Mouse (Mus musculus) erythroblast, adult 5-6 weeks (primary cell): ENCODE results near the gene Dvl1. TPM values are rescaled to one million over a fixed set of nuclear protein-coding genes. Genes with fewer than 3 reads are reported as not detected.

ENCODE experiments used
- ATAC-seq: replicated peaks from 2 replicates; pipeline ENCODE4 v1.8.0; 2016; ENCODE audit warnings: moderate number of reproducible peaks, mild to moderate bottlenecking, moderate TSS enrichment, inconsistent platforms; ENCODE audit not compliant: poor library complexity, low FRiP score, severe bottlenecking
- total RNA-seq, 2 experiments: library from RNA; stranded (forward) in 1 of 2; stranded (reverse) in 1 of 2; fragments of 150-400 nt in 1 of 2; fragments of 200-764, 138-1000 nt in 1 of 2; gene quantifications; 2 replicates each; pipeline versions ENCODE4 v1.2.3 to v1.2.4; 2015 to 2017; ENCODE audit warnings: low replicate concordance in 2 of 2

Gene Dvl1
- total RNA-seq, 2 experiments from 2014 or later, result 3.7 to 4.8 TPM

DNA sequence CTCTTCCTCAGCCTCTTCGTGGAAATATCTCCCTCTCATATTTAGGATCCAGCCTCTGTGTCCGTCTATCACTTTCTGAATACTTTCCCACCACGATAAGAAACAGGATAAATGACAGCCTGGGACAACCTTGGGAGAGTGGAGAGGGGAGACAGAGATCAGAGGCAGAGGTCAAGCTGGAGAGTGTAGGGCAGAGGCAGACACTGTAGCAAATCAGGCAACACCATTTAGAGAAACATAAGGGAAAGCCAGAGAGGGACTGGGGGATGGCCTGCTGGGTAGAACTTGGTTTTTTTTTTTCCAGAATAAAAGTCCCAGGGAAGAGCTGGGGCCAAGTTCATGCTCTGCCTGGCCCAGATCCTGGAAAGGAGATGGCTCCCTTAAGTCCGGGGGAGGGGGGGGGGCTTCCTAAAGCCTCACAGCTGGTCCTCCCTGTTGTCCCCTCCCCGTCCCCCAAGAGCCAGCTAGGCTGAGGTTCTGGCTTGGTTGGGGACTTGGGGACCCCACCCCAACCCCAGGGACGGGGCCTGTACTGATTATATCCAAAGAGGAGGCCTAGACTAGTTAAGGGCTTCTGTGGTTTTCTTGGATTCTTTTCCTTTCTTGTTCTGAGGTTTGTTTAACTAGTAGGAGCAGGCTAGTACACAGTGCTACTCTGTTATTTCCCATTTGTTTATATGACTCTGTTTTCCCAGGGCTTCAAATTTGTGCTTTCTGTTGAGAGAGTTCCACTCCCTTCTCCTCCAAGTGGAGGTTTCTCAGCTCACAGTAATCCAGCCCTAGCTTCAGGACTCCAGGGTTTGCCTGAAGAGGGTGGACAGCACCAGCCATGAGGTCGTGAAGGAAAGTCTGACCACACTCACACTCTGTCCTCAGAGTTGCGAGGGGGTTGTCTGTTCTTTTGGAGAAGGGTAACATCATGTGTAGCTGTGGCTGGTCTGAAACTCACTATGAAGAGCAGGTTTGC, 8.7 kb upstream of the Dvl1 start:
- no peak for ATAC-seq

- no peak for ATAC-seq
Observed at GRCm38 (mm10) chr4:155839483-155839910, 7.7 kb upstream of the Dvl1 start, which contains the start of gene Mxra8. Gene Mxra8, plus strand, starts transcription at chr4:155839680.

DNA sequence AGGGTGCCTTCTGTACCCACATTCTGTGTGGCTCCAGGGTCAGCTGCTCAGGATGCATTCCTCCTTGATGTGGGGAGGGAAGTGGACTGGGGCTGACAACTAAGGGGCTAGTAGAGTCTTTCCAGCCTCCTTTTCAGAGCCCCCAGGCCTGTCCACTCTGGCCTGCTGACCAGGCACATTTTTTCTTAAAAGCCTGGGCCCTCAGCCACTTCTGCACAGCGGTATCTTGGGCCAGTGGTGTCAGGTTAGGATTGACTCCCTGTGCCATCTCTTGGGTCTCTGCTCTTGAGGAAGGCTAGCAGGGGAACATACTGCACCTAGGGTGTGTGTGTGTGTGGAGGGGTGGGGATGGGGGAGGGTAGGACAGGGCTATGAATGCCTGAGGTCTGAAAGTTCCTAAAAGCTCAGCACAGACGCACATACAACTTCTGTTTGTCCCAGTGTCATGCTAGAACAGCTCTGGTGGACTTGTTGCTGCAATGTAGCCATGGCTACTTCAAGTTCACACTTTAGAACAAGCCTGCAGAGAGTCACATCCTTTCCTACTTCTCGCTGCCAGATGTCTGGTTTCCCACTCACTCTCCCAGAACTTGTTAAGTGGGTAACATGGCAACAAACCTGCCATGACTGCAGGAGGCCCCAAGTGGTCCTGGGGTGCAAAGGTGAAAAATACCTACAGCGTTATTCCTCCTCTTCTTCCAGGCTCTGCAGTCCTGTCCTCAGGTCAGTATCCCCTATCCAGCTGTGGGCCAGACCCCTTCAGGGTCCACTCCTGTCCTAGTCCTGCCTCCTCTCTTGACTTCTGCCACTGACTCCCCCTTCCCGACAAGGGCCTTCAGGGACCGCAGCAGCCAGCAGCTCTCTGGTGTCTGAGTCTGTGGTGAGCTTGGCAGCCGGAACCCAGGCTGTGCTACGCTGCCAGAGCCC, 6.9 kb upstream of the Dvl1 start:
- ATAC-seq, result no peak

- ATAC-seq, result peak; percentile 59; the same call in 1 of the 2 replicates
Observed at GRCm38 (mm10) chr4:155841003-155841454, 6.2 kb upstream of the Dvl1 start.

DNA sequence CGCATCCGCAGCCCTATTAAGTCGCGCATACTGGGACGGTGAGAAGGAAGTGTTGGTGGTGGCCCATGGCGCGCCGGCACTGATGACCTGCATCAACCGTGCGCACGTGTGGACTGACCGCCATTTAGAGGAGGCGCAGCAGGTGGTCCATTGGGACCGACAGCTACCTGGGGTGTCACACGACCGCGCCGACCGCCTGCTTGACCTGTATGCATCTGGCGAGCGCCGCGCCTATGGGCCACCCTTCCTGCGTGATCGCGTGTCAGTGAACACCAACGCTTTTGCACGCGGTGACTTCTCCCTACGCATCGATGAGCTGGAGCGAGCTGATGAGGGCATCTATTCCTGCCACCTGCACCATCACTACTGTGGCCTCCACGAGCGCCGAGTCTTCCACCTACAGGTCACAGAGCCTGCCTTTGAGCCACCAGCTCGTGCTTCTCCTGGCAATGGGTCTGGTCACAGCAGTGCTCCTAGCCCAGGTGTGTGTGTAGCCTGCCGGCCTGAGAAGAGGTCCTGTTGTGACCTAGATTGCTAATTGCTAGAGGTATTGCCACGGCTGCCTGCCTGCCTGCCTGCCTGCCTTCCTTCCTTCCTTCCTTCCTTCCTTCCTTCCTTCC, 5.4 kb upstream of the Dvl1 start:
- 0 out of 2 replicates have a peak, but pooled peaks have one; percentile 9 for ATAC-seq

DNA sequence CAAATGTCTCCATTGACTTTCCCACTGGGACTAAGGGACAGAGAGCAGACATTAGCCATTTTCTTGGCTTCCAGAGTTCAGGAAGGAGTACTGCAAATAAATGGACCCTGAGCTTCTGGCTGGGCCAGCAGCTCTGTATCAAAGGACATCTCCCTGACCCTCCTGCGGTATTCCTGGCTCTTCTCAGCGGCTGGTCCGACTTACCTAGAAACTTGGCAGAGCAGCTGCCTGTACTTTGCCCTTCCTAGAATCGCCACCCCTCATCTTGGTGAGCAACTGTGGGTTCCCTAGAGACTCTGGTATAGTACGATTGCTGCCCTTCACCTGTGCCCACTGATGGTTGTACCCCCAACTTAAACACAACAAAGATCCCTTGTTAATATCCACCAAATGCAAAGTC, 4.0 kb upstream of the Dvl1 start:
- ATAC-seq, result no peak

GRCm38 (mm10) chr4:155847591-155848352, 570 bp downstream of the Dvl1 start:
- ATAC-seq, result peak; percentile 25

DNA sequence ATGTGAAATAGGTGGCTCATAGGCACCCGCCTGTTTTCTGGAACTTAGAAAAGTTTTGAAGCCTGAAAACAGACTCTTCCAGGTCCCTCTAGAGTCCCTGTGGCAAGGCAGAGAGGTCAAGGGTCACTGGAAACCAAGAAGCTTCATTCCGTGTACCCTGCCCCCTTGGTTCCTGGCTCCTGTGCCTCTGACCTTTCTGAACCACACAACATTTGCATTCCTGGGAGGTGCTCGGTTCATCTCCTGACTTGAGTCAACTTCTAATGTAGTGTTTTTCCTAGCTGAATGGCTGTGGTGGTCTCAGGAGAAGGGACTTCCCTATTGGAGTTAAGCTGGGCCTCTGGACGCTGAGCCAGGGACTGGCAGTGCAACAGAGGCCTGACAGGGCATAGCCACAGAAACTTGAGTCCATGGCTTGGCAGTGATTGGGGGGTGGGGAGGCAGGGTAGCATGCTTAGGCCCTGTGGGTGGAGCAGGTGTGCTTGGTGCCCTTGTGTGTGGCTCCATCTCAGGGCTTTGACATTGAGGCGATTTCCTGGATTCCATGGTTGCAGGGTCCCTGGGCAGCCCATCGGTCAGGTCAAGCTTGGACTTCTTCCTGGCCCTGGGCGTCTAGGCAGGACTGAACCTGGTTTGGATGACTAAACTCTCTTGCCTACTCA, 1.4 kb downstream of the Dvl1 start:
- no peak for ATAC-seq

DNA sequence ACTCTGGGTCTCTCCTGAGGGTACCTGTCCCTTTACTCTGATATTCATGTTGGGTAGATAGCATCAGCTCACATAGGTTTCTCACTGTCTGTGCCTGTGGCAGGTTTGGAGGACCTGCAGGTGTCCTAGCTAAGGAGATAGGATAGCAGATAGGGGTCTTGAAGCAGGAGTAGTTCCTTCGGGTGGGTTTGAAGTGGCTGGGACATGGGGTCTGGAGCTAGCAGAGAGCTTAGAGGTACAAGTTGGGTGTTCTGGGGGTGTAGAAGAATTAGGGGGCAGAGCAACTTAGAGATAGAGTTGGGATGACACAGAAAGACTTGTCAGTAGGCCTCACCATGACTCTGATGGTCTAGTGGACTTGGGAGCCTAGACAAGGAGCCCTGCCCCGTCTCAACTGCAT, 2.2 kb downstream of the Dvl1 start:
- no peak for ATAC-seq

DNA sequence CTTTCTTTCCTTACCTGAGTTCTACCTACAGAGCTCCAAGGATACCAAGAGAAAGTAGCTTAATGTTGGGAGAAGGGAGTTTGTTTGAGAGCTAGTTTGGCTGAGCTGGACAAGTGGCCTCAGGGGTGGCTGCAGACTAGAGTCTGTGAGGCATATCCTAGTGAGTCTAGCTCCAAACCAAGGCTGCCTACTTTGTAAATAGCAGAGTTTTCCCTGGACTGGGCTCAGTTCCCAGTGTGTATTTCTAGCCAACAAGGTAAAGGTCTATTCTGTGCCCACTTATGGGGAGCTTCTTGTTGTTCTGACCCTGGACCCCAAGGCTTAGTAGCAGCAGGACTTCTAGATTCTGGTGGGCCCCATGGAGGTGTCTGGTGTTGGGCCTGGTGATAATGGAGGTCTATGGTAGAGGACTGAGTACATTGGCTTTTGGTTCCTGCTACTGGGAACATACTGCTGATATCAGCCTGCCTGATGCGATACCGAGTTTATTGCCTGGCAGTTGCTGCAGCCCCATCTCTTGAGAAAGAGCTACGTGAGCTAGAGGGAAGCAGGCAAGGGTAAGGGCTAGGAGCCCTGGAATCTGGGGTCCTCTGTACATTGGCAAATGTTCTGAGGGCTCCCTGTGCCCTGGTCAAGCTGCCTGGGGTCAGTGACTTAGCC, 2.7 kb downstream of the Dvl1 start:
- ATAC-seq, result no peak

GRCm38 (mm10) chr4:155851368-155851767, 4.2 kb downstream of the Dvl1 start:
- no peak for ATAC-seq

- ATAC-seq, result no peak
Observed at GRCm38 (mm10) chr4:155851951-155852411, 4.8 kb downstream of the Dvl1 start.

GRCm38 (mm10) chr4:155853421-155853820, 6.2 kb downstream of the Dvl1 start:
- no peak for ATAC-seq

DNA sequence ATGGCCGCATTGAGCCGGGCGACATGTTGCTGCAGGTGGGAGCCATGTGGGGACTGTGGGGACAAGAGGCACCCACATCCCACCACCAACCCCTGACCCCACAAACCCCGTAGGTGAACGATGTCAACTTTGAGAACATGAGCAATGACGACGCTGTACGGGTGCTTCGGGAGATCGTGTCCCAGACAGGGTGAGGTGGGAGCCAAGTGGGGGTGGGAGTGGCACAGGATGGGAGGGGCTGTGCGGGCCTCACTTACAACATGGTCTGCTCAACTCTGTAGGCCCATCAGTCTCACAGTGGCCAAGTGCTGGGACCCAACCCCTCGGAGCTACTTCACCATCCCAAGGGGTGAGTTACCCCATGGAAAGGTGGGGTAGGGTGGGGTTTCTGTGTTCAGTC, 7.8 kb downstream of the Dvl1 start:
- ATAC-seq, result no peak

GRCm38 (mm10) chr4:155856071-155856470, 8.9 kb downstream of the Dvl1 start:
- no peak for ATAC-seq

DNA sequence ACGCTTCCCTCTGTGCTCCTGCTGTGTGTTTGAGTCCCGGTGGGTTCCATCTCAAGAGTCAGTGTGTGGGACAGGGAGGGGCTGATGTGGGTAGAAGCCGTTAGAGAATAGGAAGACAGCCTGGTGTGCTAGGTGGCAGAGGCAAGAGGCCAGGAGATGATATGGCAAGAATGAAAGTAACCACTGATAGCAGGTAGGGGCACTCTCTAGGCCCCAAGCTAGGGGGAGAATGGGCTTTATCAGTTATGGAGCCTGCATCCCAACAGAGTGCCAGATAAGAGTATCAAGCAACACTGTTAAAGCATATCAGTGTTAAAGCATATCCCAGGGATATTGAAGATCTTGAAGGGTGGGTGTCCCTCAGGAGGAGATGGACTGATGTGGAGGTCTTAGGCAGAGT, 9.7 kb downstream of the Dvl1 start:
- no peak for ATAC-seq

- no peak for ATAC-seq
Observed at GRCm38 (mm10) chr4:155859318-155859717, 12.1 kb downstream of the Dvl1 start.

DNA sequence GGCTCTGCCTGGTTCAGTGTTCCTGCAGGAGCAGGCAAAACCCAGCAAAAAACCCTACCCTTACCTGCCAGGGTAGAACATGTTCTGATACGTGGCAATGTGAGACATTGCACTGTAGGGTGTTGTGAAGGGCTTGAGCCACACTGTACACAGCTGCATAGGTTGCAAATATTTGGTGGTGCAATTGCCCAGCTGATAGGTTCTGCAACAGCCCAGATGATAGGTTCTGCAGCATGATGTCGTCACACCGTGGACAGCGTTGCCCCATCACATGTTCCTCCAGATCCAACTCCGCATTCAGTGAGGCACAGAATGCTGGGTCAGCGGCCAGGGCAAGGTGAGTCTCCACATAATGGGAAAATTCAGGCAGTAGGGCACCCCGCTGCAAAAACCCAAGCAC, 14.6 kb downstream of the Dvl1 start:
- no peak for ATAC-seq
